Mouse (Mus musculus): ENCODE measurements around the gene 4931400O07Rik.

The 4931400O07Rik gene

DNA sequence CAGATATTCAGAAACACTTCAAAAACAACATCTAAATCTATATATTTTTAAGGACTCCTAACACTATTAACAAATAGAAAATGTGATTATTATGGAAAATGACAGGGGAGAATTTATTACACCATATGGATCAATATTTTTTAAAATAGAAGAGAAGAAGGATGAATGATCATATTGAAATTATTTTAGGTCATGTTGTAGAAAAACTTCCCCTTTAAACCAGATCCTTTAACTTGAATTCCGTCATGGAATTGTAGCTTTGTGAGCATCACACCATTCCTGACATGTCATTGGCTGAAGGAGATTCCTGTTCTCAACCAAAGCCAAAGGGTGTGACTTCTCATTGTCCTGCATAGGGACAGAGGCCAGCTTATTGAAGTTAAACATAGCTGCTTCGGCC is at the start of gene 4931400O07Rik:
Gene 4931400O07Rik (plus strand): TSS at position 301 of the 400 bp plus-strand sequence.
- no peak for DNase-seq (ENCODE audit: low read depth, low spot score)

Data from retina, postnatal 7 days (tissue).